Comparison of ENCODE assay signal across 23 mouse cellular contexts in genomic region chr2:139120905-139121304, GRCm38 (mm10).
A peak's percentile ranks its signal among the peaks of the same experiment; 100 is the strongest.
DNase-seq lines count a peak whose midpoint lies in the region; ATAC-seq lines count a peak whose summit lies in the region.
"Had no signal": no experiment of that assay in that cellular context is flagged by ENCODE, and none has a peak within 500 bp of the region (broad histone marks: within the 10 kb centered on the region; RNA-seq: fewer than 3 reads in every experiment).

No protein-coding gene starts in this region.

- ATAC-seq in frontal cortex, adult (ENCODE audit: low TSS enrichment), result peak; percentile 90
- ATAC-seq in midbrain, embryonic 11.5 days (ENCODE audit: low FRiP score), result no peak
- ATAC-seq: activated CD4-positive, CD25-positive, alpha-beta regulatory T cell, adult 4 months; CD4-positive, CD25-positive, alpha-beta regulatory T cell, adult 4 months; Patski had no signal

- no peak overlapping the region for H3K4me2 ChIP-seq in midbrain, embryonic 11.5 days

- WGBS in midbrain, embryonic 11.5 days, result 84% methylated on average over 1 of the region's 1 CpGs
- 95% methylated on average over 1 of the region's 1 CpGs for WGBS in midbrain, embryonic 10.5 days

- DNase-seq in frontal cortex, adult 2 months (ENCODE audit: extremely low spot score in 1 of 2, low spot score in 1 of 2), result no peak
- DNase-seq in midbrain, embryonic 11.5 days (ENCODE audit: low spot score, missing footprints), result peak; percentile 39
- no peak for DNase-seq in midbrain, embryonic 10.5 days (ENCODE audit: low spot score)
- peak; percentile 50 for DNase-seq in brain, adult 2 months (ENCODE audit: low read depth, low spot score)
- DNase-seq in telencephalon, adult 2 months (ENCODE audit: low read depth, low spot score), result peak; percentile 49
- no peak for DNase-seq in heart, adult 18-20 months
- no peak for DNase-seq in left cerebral cortex, postnatal 4 days
- DNase-seq: adrenal gland, adult 2 months; adrenal gland, adult 8-10 months; adrenal gland, postnatal 10 days; adrenal gland, postnatal 14 days; adrenal gland, postnatal 25 days; adrenal gland, postnatal 36 days; B cell, adult 2 months; cerebellum, adult 11 months; cerebellum, adult 11-12 months; cerebellum, adult 18-20 months had no signal

- no peak overlapping the region for H3K27ac ChIP-seq in midbrain, embryonic 11.5 days (ENCODE audit: low read depth, low read length)
- H3K27ac ChIP-seq in midbrain, embryonic 10.5 days (replicated peaks), result no peak overlapping the region

- no peak overlapping the region for H3K4me3 ChIP-seq in midbrain, embryonic 11.5 days (ENCODE audit: low read depth, low read length)
- H3K4me3 ChIP-seq in midbrain, embryonic 10.5 days, result no peak overlapping the region

- no peaks in the 10 kb centered on the region for H3K27me3 ChIP-seq in midbrain, embryonic 11.5 days (ENCODE audit: control insufficient read depth, insufficient read depth, low read length)
- no peaks in the 10 kb centered on the region for H3K27me3 ChIP-seq in midbrain, embryonic 10.5 days (ENCODE audit: low read depth, poor library complexity, severe bottlenecking)
- H3K27me3 ChIP-seq: CH12.LX, Patski had no signal

- H3K9ac ChIP-seq in midbrain, embryonic 11.5 days (ENCODE audit: low read length), result no peak overlapping the region

- H3K4me1 ChIP-seq in midbrain, embryonic 11.5 days (ENCODE audit: control insufficient read depth, insufficient read depth, low read length), result no peaks in the 10 kb centered on the region
- H3K4me1 ChIP-seq in midbrain, embryonic 10.5 days, result no peaks in the 10 kb centered on the region

- no peaks in the 10 kb centered on the region for H3K36me3 ChIP-seq in midbrain, embryonic 11.5 days (ENCODE audit: control insufficient read depth, insufficient read depth, low read length)
- no peaks in the 10 kb centered on the region for H3K36me3 ChIP-seq in midbrain, embryonic 10.5 days
- H3K36me3 ChIP-seq: G1E had no signal

- H3K9me3 ChIP-seq in midbrain, embryonic 11.5 days (ENCODE audit: control insufficient read depth, low read length), result no peaks in the 10 kb centered on the region
- H3K9me3 ChIP-seq in midbrain, embryonic 10.5 days (replicated peaks), result no peaks in the 10 kb centered on the region
- H3K9me3 ChIP-seq: G1E had no signal

- intact Hi-C loops in left cerebral cortex, postnatal 4 days (cut with DNase I), result no loop called here

Comparison
In these comparisons a context has a peak if more than half of its experiments do, and no peak if none do; other contexts are left out.
1. DNase-seq: peak in midbrain, embryonic 11.5 days (single experiment), brain, adult 2 months (single experiment) and telencephalon, adult 2 months (single experiment); none in frontal cortex, adult 2 months (0 of 2), midbrain, embryonic 10.5 days (single experiment), heart, adult 18-20 months (0 of 2) and left cerebral cortex, postnatal 4 days (single experiment).